Mouse (Mus musculus): ENCODE data around the gene Ccdc137.

GRCm38 (mm10) chr11:120490291-120491046, 32.6 kb downstream of the Ccdc137 start:
- no peak for TF ChIP-seq CTCF (IDR thresholded peaks at IDR 0.05; ENCODE audit: control insufficient read depth, insufficient read depth, low read length)
- no peak for TF ChIP-seq POLR2A (IDR thresholded peaks at IDR 0.05; ENCODE audit: borderline replicate concordance, control insufficient read depth, low read depth, low read length)

Data from bone marrow, adult 2 months (tissue).